Mouse (Mus musculus) midbrain, embryonic 14.5 days (tissue): ENCODE results near the gene Fryl. TPM values are rescaled to one million over a fixed set of nuclear protein-coding genes. Genes with fewer than 3 reads are reported as not detected.

Experiments used
- ATAC-seq: fragments of 200-750 bp; cut with Nextera tagmentation; 2 replicates; pipeline ENCODE4 v1.8.0; 2017; ENCODE audit warnings: moderate number of reproducible peaks, moderate library complexity; ENCODE audit not compliant: low FRiP score, low TSS enrichment
- DNase-seq: peaks from one replicate; pipeline ENCODE4 v3.0.0-alpha.2; 2015
- H3K27ac ChIP-seq: fragments of 300-500 bp; sonication (generic); replicated peaks from 2 replicates; pipeline ENCODE4 v1.5.1; 2014; ENCODE audit warnings: mild to moderate bottlenecking, low read depth, low read length, moderate library complexity
- H3K27me3 ChIP-seq: fragments of 300-500 bp; sonication (generic); 2 replicates; pipeline ENCODE4 v1.6.1; 2014; ENCODE audit warnings: low read length, control low read depth, mixed read lengths; ENCODE audit not compliant: control insufficient read depth, insufficient read depth
- H3K36me3 ChIP-seq: fragments of 300-500 bp; sonication (generic); 2 replicates; pipeline ENCODE4 v1.6.1; 2014; ENCODE audit warnings: low read length, control low read depth; ENCODE audit not compliant: control insufficient read depth, insufficient read depth
- H3K4me1 ChIP-seq: fragments of 300-500 bp; sonication (generic); 2 replicates; pipeline ENCODE4 v1.6.1; 2014; ENCODE audit warnings: mild to moderate bottlenecking, antibody characterized with exemption, low read length, control low read depth; ENCODE audit not compliant: control insufficient read depth, insufficient read depth
- H3K4me2 ChIP-seq: fragments of 300-500 bp; sonication (generic); 2 replicates; pipeline ENCODE4 v1.6.1; 2014; ENCODE audit warnings: mild to moderate bottlenecking, low read length, moderate library complexity
- H3K4me3 ChIP-seq: fragments of 300-500 bp; sonication (generic); replicated peaks from 2 replicates; pipeline ENCODE4 v1.5.1; 2014; ENCODE audit warnings: low read depth, low read length
- H3K9ac ChIP-seq: fragments of 300-500 bp; sonication (generic); replicated peaks from 2 replicates; pipeline ENCODE4 v1.6.1; 2014; ENCODE audit warnings: mild to moderate bottlenecking, low read length, moderate library complexity
- H3K9me3 ChIP-seq: fragments of 300-500 bp; sonication (generic); 2 replicates; pipeline ENCODE4 v1.6.1; 2016; ENCODE audit warnings: low read length, control low read depth, mixed read lengths; ENCODE audit not compliant: control insufficient read depth
- WGBS: fragments of 180-500 bp; shearing (Covaris S2); extraction: QIAGEN DNeasy Blood & Tissue Kit; methylation state at CpG from one replicate; pipeline ENCODE4 v1.1.7; 2014; 5-methylcytosine and 5-hydroxymethylcytosine counted together
- polyA plus RNA-seq: library from polyadenylated mRNA; unstranded; fragments of >200 nt; fragmentation: Nextera tagmentation; extraction: Ambion mirVana; gene quantifications from 2 replicates; pipeline ENCODE4 v1.2.1, GENCODE M21; 2014

The Fryl gene
- polyA plus RNA-seq, 1 experiment from 2014 or later, result 48.5 TPM

DNA sequence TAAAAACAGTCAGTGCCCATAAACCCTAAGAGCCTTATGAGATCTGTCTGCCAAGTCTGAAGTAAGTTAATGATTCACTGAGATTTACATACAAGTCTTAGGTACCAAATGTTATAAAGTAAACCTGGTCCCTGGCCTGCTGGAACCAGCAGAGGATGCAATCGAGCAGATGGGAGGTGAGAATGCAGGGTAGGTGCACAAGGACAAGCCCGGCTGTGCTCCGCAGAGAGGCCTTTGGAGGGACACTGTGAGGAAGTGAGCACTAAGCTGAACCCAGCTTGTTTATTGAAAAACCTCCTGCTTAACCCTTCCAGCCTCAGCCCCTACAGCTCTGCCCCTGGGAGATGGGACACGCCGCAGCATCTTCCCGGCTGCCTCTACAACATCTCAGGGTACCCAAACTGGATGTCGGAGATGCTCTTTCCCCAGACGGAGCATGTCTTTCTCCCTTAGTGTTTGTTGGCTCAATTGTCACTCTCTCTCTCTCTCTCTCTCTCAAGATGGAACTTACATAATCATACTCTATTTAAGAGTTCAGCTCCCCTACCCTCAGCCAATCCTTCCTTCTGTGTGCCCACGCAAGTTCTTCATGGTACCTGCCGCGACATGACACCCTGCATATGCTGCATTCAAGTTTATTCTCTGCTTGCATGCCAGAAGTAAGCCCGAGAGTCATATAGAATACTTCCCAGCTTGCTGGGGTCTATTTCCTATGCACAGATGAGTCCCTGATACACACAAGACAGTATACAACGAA is 136.3 kb downstream of the Fryl start:
- H3K27ac ChIP-seq, result no peak overlapping the region
- 92% methylated on average over 13 of the region's 13 CpGs for WGBS
- no peaks in the 10 kb centered on the region for H3K27me3 ChIP-seq

DNA sequence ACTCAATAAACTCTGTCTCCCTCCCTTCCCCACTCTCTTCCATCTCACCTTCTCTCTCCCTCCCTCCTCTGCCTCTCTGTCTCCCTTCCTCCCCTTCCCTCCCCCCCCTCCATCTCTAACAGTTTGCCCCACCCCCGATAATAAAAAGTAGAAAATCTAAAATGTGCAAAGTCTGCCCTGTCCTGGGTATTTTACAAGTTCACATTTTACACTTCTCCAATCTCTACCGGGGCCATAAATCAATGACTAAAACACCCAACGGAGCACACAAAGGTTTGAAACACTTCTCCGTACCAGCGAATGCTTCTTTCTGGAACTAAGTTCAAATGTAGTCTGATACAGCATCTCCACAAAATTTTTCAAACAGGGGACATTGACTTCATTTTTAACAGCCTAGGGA is 136.9 kb downstream of the Fryl start:
- H3K27me3 ChIP-seq, result no peaks in the 10 kb centered on the region
- no peak overlapping the region for H3K4me2 ChIP-seq
- no peaks in the 10 kb centered on the region for H3K4me1 ChIP-seq
- 95% methylated on average over 5 of the region's 5 CpGs for WGBS
- H3K9me3 ChIP-seq, result no peaks in the 10 kb centered on the region
- H3K36me3 ChIP-seq, result peaks cover 36% of the 10 kb centered on the region
- no peak overlapping the region for H3K9ac ChIP-seq
- no peak overlapping the region for H3K27ac ChIP-seq
- no peak for ATAC-seq
- no peak for DNase-seq
- no peak overlapping the region for H3K4me3 ChIP-seq

More for the DNA sequence above, 136.3 kb downstream of the Fryl start:
- Histone ChIP-seq H3K4me2 (no peak overlapping the region), H3K4me1 (no peaks in the 10 kb centered on the region), H3K9ac (no peak overlapping the region), H3K4me3 (no peak overlapping the region), H3K36me3 (peaks cover 36% of the 10 kb centered on the region), H3K9me3 (no peaks in the 10 kb centered on the region)
- ATAC-seq (no peak), DNase-seq (no peak)

DNA sequence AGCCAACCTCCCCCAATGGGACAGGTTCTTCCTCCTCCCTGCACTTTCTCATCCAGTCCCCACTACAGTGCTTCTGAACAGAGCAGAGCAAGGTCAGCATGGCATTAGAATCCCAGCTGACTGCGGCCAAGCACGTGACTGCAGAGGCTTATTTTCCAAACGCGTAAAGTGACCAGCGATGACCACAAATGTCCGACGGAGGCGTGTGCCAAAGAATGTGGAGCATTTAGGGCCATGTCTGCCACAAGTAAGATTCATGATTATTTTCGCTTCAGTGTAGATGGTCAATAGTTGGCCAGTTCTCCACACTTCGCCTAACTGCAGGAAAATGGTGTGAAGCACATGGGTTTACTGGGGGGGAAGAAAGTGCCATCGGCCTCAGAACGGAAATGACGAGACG is 137.6 kb downstream of the Fryl start:
- Histone ChIP-seq H3K4me1 (no peaks in the 10 kb centered on the region), H3K27ac (no peak overlapping the region), H3K9me3 (no peaks in the 10 kb centered on the region), H3K36me3 (peaks cover 34% of the 10 kb centered on the region), H3K4me3 (no peak overlapping the region), H3K4me2 (no peak overlapping the region), H3K9ac (no peak overlapping the region), H3K27me3 (no peaks in the 10 kb centered on the region)
- 96% methylated on average over 14 of the region's 14 CpGs for WGBS
- ATAC-seq, result no peak
- DNase-seq, result no peak

DNA sequence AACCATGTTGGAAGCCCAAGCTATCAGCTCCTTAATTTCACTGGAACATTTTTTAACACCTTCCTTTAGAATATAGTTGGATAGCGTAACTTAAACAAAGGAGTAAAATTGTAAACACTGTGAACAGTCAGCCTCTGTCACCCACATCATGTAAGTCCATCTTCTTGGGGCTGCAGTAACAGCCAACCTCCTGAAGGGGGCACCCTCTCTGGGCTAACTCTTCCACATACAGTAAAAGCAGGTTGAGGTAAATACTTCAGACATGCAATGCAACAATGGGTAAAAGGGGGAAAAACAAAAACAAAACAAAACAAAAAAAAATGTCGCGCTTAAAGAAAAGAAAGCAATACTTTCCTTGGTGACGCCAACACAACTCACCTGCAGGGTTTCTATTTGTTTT is 141.5 kb downstream of the Fryl start:
- no peak overlapping the region for H3K27ac ChIP-seq
- ATAC-seq (no peak), DNase-seq (peak; percentile 30)
- H3K9me3 ChIP-seq, result no peaks in the 10 kb centered on the region
- H3K27me3 ChIP-seq, result no peaks in the 10 kb centered on the region
- H3K4me2 ChIP-seq, result no peak overlapping the region
- no peak overlapping the region for H3K4me3 ChIP-seq
- H3K4me1 ChIP-seq, result no peaks in the 10 kb centered on the region
- 97% methylated on average over 4 of the region's 4 CpGs for WGBS
- peaks cover 35% of the 10 kb centered on the region for H3K36me3 ChIP-seq
- no peak overlapping the region for H3K9ac ChIP-seq

DNA sequence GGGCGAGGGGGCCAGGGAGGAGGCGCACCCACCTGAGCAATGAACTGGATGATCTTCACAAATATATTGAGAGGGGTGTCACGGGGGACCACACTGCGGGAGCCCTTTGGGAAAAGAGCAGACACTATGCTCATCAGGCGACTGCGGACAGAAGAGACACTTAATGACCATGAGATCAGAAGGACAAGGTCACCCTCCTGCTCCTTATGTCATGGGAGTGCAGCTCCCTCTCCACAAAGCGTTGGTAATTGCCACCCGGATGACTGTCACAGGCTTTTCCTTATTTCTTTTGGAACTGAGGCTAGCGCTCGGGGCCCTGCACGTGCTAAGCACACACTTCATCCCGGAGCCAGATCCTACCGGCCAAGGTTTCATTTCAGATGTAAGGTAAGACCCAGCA is 144.1 kb downstream of the Fryl start:
- no peaks in the 10 kb centered on the region for H3K4me1 ChIP-seq
- H3K9me3 ChIP-seq, result no peaks in the 10 kb centered on the region
- no peak overlapping the region for H3K27ac ChIP-seq
- no peak overlapping the region for H3K9ac ChIP-seq
- H3K4me2 ChIP-seq, result no peak overlapping the region
- ATAC-seq (no peak), DNase-seq (no peak)
- 91% methylated on average over 13 of the region's 13 CpGs for WGBS
- H3K36me3 ChIP-seq, result peaks cover 50% of the 10 kb centered on the region
- H3K27me3 ChIP-seq, result no peaks in the 10 kb centered on the region
- no peak overlapping the region for H3K4me3 ChIP-seq

DNA sequence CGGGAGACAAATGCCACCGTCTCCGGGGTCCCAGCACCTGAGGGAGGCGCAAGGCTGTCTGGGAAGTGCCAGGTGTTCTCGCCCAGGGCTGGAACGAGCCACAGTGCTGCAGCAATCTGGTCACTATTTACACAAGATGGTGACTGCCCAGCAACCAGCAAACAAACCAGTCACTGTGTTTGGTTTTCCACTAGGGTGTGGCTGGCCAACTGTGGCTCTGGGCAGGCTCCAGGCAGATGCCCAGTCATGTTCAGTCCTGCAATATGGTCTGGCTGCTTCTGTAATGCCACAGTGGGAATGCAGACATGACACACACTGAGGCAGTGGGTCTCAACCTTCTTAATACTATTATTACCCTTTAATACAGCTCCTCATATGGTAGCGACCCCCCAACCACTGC is 152.8 kb downstream of the Fryl start:
- H3K36me3 ChIP-seq, result peaks cover 74% of the 10 kb centered on the region
- no peak for ATAC-seq
- no peak overlapping the region for H3K4me3 ChIP-seq
- H3K4me2 ChIP-seq, result no peak overlapping the region
- H3K27me3 ChIP-seq, result no peaks in the 10 kb centered on the region
- H3K9me3 ChIP-seq, result no peaks in the 10 kb centered on the region
- H3K9ac ChIP-seq, result no peak overlapping the region
- no peak overlapping the region for H3K27ac ChIP-seq
- no peak for DNase-seq
- no peaks in the 10 kb centered on the region for H3K4me1 ChIP-seq
- WGBS, result 96% methylated on average over 7 of the region's 7 CpGs

DNA sequence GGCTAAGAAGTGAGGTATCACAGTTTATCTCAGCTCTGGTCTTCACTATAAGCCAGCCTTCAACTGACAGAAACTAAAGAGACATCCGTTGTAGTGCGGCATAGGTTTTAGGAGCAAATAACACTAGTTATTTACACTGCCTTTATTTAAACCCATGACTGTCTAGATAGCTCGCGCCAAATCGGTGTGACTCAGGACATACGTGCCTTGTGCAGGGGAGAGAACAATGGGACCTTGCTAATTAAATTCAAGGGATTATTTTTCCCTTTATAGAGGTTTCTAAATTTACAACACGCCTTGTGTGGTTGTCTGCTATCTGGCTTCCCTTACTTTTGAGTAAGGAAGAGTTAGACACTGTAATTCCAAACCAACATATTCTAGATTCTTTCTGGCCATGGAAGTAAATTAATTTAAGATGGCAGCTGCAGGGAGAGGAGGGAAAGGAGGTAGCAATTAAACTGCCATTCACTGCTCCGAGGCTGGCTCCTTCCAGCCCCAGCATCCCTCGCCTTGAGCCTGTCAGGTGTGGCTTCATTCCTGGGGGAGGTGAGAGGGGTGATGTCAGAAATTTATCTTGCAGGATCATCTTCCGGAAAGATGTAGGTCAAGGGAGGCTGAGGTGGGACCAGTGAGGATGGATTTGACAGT is 154.0 kb downstream of the Fryl start:
- ATAC-seq, result no peak
- Histone ChIP-seq H3K9ac (no peak overlapping the region), H3K36me3 (peaks cover 72% of the 10 kb centered on the region), H3K27ac (no peak overlapping the region), H3K4me2 (no peak overlapping the region), H3K9me3 (no peaks in the 10 kb centered on the region), H3K4me3 (no peak overlapping the region), H3K27me3 (no peaks in the 10 kb centered on the region), H3K4me1 (no peaks in the 10 kb centered on the region)
- no peak for DNase-seq
- 67% methylated on average over 10 of the region's 10 CpGs for WGBS

DNA sequence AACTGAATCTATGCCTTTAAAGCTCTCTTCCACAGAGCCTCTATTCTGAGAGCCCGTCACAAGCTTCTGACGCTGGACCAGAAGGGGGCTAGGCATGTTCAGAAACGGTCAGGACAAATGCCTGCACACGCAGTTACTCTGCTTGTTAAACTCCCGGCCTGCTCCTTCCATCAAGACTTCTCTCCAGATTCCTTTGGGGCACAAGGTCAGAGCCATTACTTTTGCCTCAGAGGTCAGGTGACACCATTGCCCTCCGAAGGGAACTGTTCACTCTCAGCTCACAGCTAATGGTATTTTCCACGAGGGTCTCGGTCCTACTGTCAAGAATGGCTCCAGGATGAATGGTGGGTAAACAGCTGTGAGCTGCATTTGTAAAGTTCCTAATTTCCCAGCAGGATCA is 164.2 kb downstream of the Fryl start:
- no peak overlapping the region for H3K9ac ChIP-seq
- DNase-seq, result no peak
- no peak overlapping the region for H3K4me3 ChIP-seq
- no peak overlapping the region for H3K4me2 ChIP-seq
- no peaks in the 10 kb centered on the region for H3K27me3 ChIP-seq
- no peak for ATAC-seq
- 90% methylated on average over 8 of the region's 8 CpGs for whole genome bisulfite sequencing
- no peaks in the 10 kb centered on the region for H3K4me1 ChIP-seq
- peaks cover 83% of the 10 kb centered on the region for H3K36me3 ChIP-seq
- no peak overlapping the region for H3K27ac ChIP-seq
- no peaks in the 10 kb centered on the region for H3K9me3 ChIP-seq

DNA sequence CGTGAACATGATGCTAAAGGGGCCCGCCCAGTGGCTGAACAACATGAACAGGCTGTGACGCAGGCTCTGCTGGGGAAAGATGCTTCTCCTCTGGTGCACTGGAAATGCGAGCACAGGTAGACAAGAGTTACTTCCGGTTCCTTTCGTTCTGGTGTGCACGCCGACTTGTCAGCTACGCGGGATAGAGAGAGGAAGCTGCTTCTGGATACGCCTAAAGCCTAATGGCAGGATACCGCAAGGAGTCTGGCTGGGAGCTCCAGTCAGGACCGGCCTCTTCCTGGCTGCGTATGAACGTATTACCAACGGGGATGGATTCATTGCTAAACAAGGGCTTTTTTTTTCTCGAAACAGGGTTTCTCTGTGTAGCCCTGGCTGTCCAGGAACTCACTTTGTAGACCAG is 167.3 kb downstream of the Fryl start:
- Histone ChIP-seq H3K4me1 (no peaks in the 10 kb centered on the region), H3K27me3 (no peaks in the 10 kb centered on the region), H3K9ac (no peak overlapping the region), H3K9me3 (no peaks in the 10 kb centered on the region), H3K4me2 (no peak overlapping the region), H3K27ac (no peak overlapping the region), H3K4me3 (no peak overlapping the region), H3K36me3 (peaks cover 83% of the 10 kb centered on the region)
- DNase-seq (no peak), ATAC-seq (no peak)
- 95% methylated on average over 17 of the region's 17 CpGs for WGBS
